Mouse (Mus musculus) forebrain, embryonic 16.5 days (tissue): ENCODE measurements around the gene Ctcf. TPM values are rescaled to one million over a fixed set of nuclear protein-coding genes. Genes with fewer than 3 reads are reported as not detected.

ENCODE experiments used
- ATAC-seq: fragments of 200-750 bp; cut with Nextera tagmentation; 2 replicates; pipeline ENCODE4 v1.8.0; 2017; ENCODE audit warnings: mild to moderate bottlenecking, moderate library complexity
- H3K27ac ChIP-seq: fragments of 300-500 bp; sonication (generic); 2 replicates; pipeline ENCODE4 v1.5.1; 2014; ENCODE audit warnings: low read length, control low read depth
- H3K27me3 ChIP-seq: fragments of 300-500 bp; sonication (generic); replicated peaks from 2 replicates; pipeline ENCODE4 v1.6.1; 2014; ENCODE audit warnings: low read length; ENCODE audit not compliant: control insufficient read depth, insufficient read depth
- H3K36me3 ChIP-seq: fragments of 300-500 bp; sonication (generic); 2 replicates; pipeline ENCODE4 v1.6.1; 2014; ENCODE audit not compliant: control insufficient read depth, insufficient read depth
- H3K4me1 ChIP-seq: fragments of 300-500 bp; sonication (generic); replicated peaks from 2 replicates; pipeline ENCODE4 v1.6.1; 2014; ENCODE audit warnings: low read length; ENCODE audit not compliant: control insufficient read depth, insufficient read depth
- H3K4me2 ChIP-seq: fragments of 300-500 bp; sonication (generic); 2 replicates; pipeline ENCODE4 v1.6.1; 2014; ENCODE audit warnings: mild to moderate bottlenecking, low read length, control low read depth
- H3K4me3 ChIP-seq: fragments of 300-500 bp; sonication (generic); replicated peaks from 2 replicates; pipeline ENCODE4 v1.5.1; 2014; ENCODE audit warnings: mild to moderate bottlenecking, low read length, control low read depth
- H3K9ac ChIP-seq: fragments of 300-500 bp; sonication (generic); replicated peaks from 2 replicates; pipeline ENCODE4 v1.6.1; 2014; ENCODE audit warnings: low read depth, low read length, control low read depth
- H3K9me3 ChIP-seq: fragments of 300-500 bp; sonication (generic); 2 replicates; pipeline ENCODE4 v1.6.1; 2016; ENCODE audit warnings: low read length; ENCODE audit not compliant: control insufficient read depth
- WGBS: fragments of 180-500 bp; shearing (Covaris S2); extraction: QIAGEN DNeasy Blood & Tissue Kit; methylation state at CpG from one replicate; pipeline ENCODE4 v1.1.7; 2014; 5-methylcytosine and 5-hydroxymethylcytosine counted together
- polyA plus RNA-seq: library from polyadenylated mRNA; unstranded; fragments of >200 nt; fragmentation: Nextera tagmentation; extraction: Ambion mirVana; gene quantifications from 2 replicates; pipeline ENCODE4 v1.2.1, GENCODE M21; 2015

Ctcf gene
- polyA plus RNA-seq, 1 experiment from 2014 or later, result 137 TPM

GRCm38 (mm10) chr8:105693648-105694047 is 57.3 kb downstream of the Ctcf start:
- H3K27ac ChIP-seq, result peak overlapping the region; percentile 64
- H3K36me3 ChIP-seq, result peaks cover 10% of the 10 kb centered on the region; the same call in 1 of the 2 replicates
- under 1% methylated on average over 30 of the region's 30 CpGs for WGBS
- peaks cover 4% of the 10 kb centered on the region; the same call in 1 of the 2 replicates for H3K9me3 ChIP-seq
- H3K4me2 ChIP-seq, result peak overlapping the region; percentile 80
- H3K4me3 ChIP-seq, result peak overlapping the region; percentile 70
- no peaks in the 10 kb centered on the region for H3K27me3 ChIP-seq
- peak overlapping the region; percentile 84 for H3K9ac ChIP-seq
- H3K4me1 ChIP-seq, result peaks cover 18% of the 10 kb centered on the region
- ATAC-seq, result peak; percentile 74

GRCm38 (mm10) chr8:105694051-105694799 is 57.9 kb downstream of the Ctcf start:
- H3K4me3 ChIP-seq, result peak overlapping the region; percentile 70
- no peaks in the 10 kb centered on the region for H3K27me3 ChIP-seq
- H3K4me1 ChIP-seq, result peaks cover 18% of the 10 kb centered on the region
- H3K9ac ChIP-seq, result peak overlapping the region; percentile 84
- peaks cover 4% of the 10 kb centered on the region; the same call in 1 of the 2 replicates for H3K9me3 ChIP-seq
- peak overlapping the region; percentile 80 for H3K4me2 ChIP-seq
- peaks cover 10% of the 10 kb centered on the region; the same call in 1 of the 2 replicates for H3K36me3 ChIP-seq
- ATAC-seq, result peak; percentile 51
- 6% methylated on average over 30 of the region's 40 CpGs for WGBS
- H3K27ac ChIP-seq, result peak overlapping the region; percentile 64

GRCm38 (mm10) chr8:105695080-105695780 is 58.9 kb downstream of the Ctcf start:
- peaks cover 10% of the 10 kb centered on the region; the same call in 1 of the 2 replicates for H3K36me3 ChIP-seq
- ATAC-seq, result no peak
- H3K4me1 ChIP-seq, result peaks cover 27% of the 10 kb centered on the region
- peaks cover 4% of the 10 kb centered on the region; the same call in 1 of the 2 replicates for H3K9me3 ChIP-seq
- peak overlapping the region; percentile 70 for H3K4me3 ChIP-seq
- WGBS, result 81% methylated on average over 30 of the region's 30 CpGs
- no peak overlapping the region for H3K27ac ChIP-seq
- no peaks in the 10 kb centered on the region for H3K27me3 ChIP-seq
- peak overlapping the region; percentile 80 for H3K4me2 ChIP-seq
- peak overlapping the region; percentile 84 for H3K9ac ChIP-seq

- H3K4me3 ChIP-seq, result no peak overlapping the region
These were observed 60.9 kb downstream of the Ctcf start for GRCm38 (mm10) chr8:105697196-105697780.

GRCm38 (mm10) chr8:105698734-105699133 is 62.4 kb downstream of the Ctcf start:
- no peak for ATAC-seq
- peaks cover 12% of the 10 kb centered on the region; the same call in 1 of the 2 replicates for H3K36me3 ChIP-seq

More at GRCm38 (mm10) chr8:105697196-105697780, 60.9 kb downstream of the Ctcf start:
- H3K27me3 ChIP-seq, result no peaks in the 10 kb centered on the region
- H3K36me3 ChIP-seq, result peaks cover 10% of the 10 kb centered on the region; the same call in 1 of the 2 replicates
- no peak overlapping the region for H3K27ac ChIP-seq
- no peak overlapping the region for H3K9ac ChIP-seq
- 93% methylated on average over 17 of the region's 17 CpGs for WGBS
- H3K4me1 ChIP-seq, result peaks cover 36% of the 10 kb centered on the region
- no peak overlapping the region for H3K4me2 ChIP-seq
- ATAC-seq, result no peak
- H3K9me3 ChIP-seq, result peaks cover 4% of the 10 kb centered on the region; the same call in 1 of the 2 replicates

GRCm38 (mm10) chr8:105699488-105700215 is 63.3 kb downstream of the Ctcf start:
- no peaks in the 10 kb centered on the region for H3K9me3 ChIP-seq
- WGBS, result 89% methylated on average over 11 of the region's 11 CpGs
- H3K4me2 ChIP-seq, result peak overlapping the region; percentile 95
- ATAC-seq, result no peak
- H3K36me3 ChIP-seq, result peaks cover 12% of the 10 kb centered on the region; the same call in 1 of the 2 replicates
- no peaks in the 10 kb centered on the region for H3K27me3 ChIP-seq
- H3K9ac ChIP-seq, result peak overlapping the region; percentile 73; the same call in 1 of the 2 replicates
- H3K4me3 ChIP-seq, result peak overlapping the region; percentile 74
- H3K27ac ChIP-seq, result no peak overlapping the region
- H3K4me1 ChIP-seq, result peaks cover 33% of the 10 kb centered on the region

More at GRCm38 (mm10) chr8:105698734-105699133, 62.4 kb downstream of the Ctcf start:
- no peak overlapping the region for H3K9ac ChIP-seq
- no peak overlapping the region for H3K4me3 ChIP-seq
- H3K27me3 ChIP-seq, result no peaks in the 10 kb centered on the region
- H3K4me2 ChIP-seq, result no peak overlapping the region
- no peak overlapping the region for H3K27ac ChIP-seq
- H3K4me1 ChIP-seq, result peaks cover 39% of the 10 kb centered on the region
- 89% methylated on average over 5 of the region's 5 CpGs for WGBS
- H3K9me3 ChIP-seq, result no peaks in the 10 kb centered on the region

- WGBS, result under 1% methylated on average over 21 of the region's 21 CpGs
- Histone ChIP-seq H3K36me3 (peaks cover 10% of the 10 kb centered on the region; the same call in 1 of the 2 replicates), H3K9ac (peak overlapping the region; percentile 73)
These were observed 64.2 kb downstream of the Ctcf start for GRCm38 (mm10) chr8:105700566-105700965.

GRCm38 (mm10) chr8:105700966-105701824 is 64.8 kb downstream of the Ctcf start, which contains the start of the genes Acd and Pard6a:
Gene Acd (minus strand): TSS chr8:105701102.
Gene Pard6a (plus strand): TSS chr8:105701148.
- H3K4me3 ChIP-seq, result peak within 1 kb of the TSS; percentile 74
- H3K27me3 ChIP-seq, result no peaks in the 10 kb centered on the region
- peak within 1 kb of the TSS; percentile 97 for H3K27ac ChIP-seq
- WGBS, result under 1% methylated on average over 60 of the region's 60 CpGs
- peak within 1 kb of the TSS; percentile 95 for H3K4me2 ChIP-seq
- H3K9me3 ChIP-seq, result no peaks in the 10 kb centered on the region
- peak within 1 kb of the TSS; percentile 73 for H3K9ac ChIP-seq
- peak; percentile 84 for ATAC-seq
- peaks cover 23% of the 10 kb centered on the region for H3K4me1 ChIP-seq
- H3K36me3 ChIP-seq, result peaks cover 9% of the 10 kb centered on the region; the same call in 1 of the 2 replicates

More at GRCm38 (mm10) chr8:105700566-105700965, 64.2 kb downstream of the Ctcf start:
- H3K27ac ChIP-seq, result peak overlapping the region; percentile 97
- peak overlapping the region; percentile 95 for H3K4me2 ChIP-seq
- peaks cover 23% of the 10 kb centered on the region for H3K4me1 ChIP-seq
- no peaks in the 10 kb centered on the region for H3K9me3 ChIP-seq
- H3K4me3 ChIP-seq, result peak overlapping the region; percentile 74
- no peaks in the 10 kb centered on the region for H3K27me3 ChIP-seq
- ATAC-seq, result peak; percentile 47
